Mouse (Mus musculus) CH12.LX (cell line): ENCODE data around the gene Sh3rf3. TPM values are rescaled to one million over a fixed set of nuclear protein-coding genes. Genes with fewer than 3 reads are reported as not detected.

Experiments
- DNase-seq: peaks from one replicate; pipeline ENCODE4 v3.0.0-alpha.2; 2013; ENCODE audit errors: extremely low read depth
- H3K27ac ChIP-seq: 2 replicates; pipeline ENCODE4 v1.5.1; 2012; ENCODE audit warnings: low read depth, mild to moderate bottlenecking, control low read depth, moderate library complexity; ENCODE audit not compliant: insufficient read depth
- H3K27me3 ChIP-seq: replicated peaks from 2 replicates; pipeline ENCODE3; 2012; ENCODE audit warnings: inconsistent platforms
- H3K36me3 ChIP-seq, 2 experiments: replicated peaks in 1 of 2; 2 replicates each; pipeline versions ENCODE3 to v1.6.1; 2012; ENCODE audit warnings: inconsistent platforms in 1 of 2, low read length in 1 of 2, mild to moderate bottlenecking in 1 of 2, mixed read lengths in 1 of 2, moderate library complexity in 1 of 2; ENCODE audit not compliant: control insufficient read depth in 1 of 2, insufficient read depth in 1 of 2
- H3K4me1 ChIP-seq, 2 experiments: 2 replicates each; pipeline ENCODE4 v1.6.1; 2012; ENCODE audit warnings: inconsistent platforms in 1 of 2, moderate library complexity in 1 of 2; ENCODE audit not compliant: insufficient read depth in 2 of 2, control insufficient read depth in 1 of 2
- H3K4me2 ChIP-seq: 2 replicates; pipeline ENCODE4 v1.6.1; 2012; ENCODE audit warnings: low read depth, mild to moderate bottlenecking, control low read depth; ENCODE audit not compliant: poor library complexity, insufficient read depth, severe bottlenecking
- H3K4me3 ChIP-seq, 3 experiments: fragments of 150-350 bp in 1 of 3; sonication (generic) in 1 of 3; replicated peaks in 1 of 3; 2 replicates each; pipeline versions ENCODE3 to v1.5.1; 2011 to 2012; ENCODE audit warnings: low read depth in 2 of 3, low read length in 2 of 3, mild to moderate bottlenecking in 2 of 3, moderate library complexity in 2 of 3, control low read depth in 1 of 3, improper control_type of control experiment in 1 of 3, inconsistent platforms in 1 of 3, mixed read lengths in 1 of 3; ENCODE audit not compliant: poor library complexity in 1 of 3
- H3K79me2 ChIP-seq: replicated peaks from 2 replicates; pipeline ENCODE4 v1.6.1; 2012; ENCODE audit warnings: mild to moderate bottlenecking, moderate library complexity; ENCODE audit not compliant: control insufficient read depth, poor library complexity, insufficient read depth, severe bottlenecking; ENCODE audit errors: extremely low read depth
- H3K9ac ChIP-seq: 2 replicates; pipeline ENCODE4 v1.6.1; 2012; ENCODE audit warnings: low read depth, mild to moderate bottlenecking, control low read depth, moderate library complexity; ENCODE audit not compliant: insufficient read depth
- H3K9me3 ChIP-seq: replicated peaks from 2 replicates; pipeline ENCODE3; 2012; ENCODE audit warnings: low read length, inconsistent platforms, mixed read lengths
- BHLHE40 ChIP-seq: IDR thresholded peaks from 2 replicates; pipeline ENCODE4 v1.6.1; 2011; ENCODE audit warnings: mild to moderate bottlenecking, low read depth, low read length, improper control_type of control experiment
- CHD1 ChIP-seq: IDR thresholded peaks from 2 replicates; pipeline ENCODE4 v1.6.1; 2012; ENCODE audit warnings: low read depth, low read length, improper control_type of control experiment, inconsistent platforms
- CHD2 ChIP-seq: IDR thresholded peaks from 2 replicates; pipeline ENCODE4 v1.6.1; 2011; ENCODE audit warnings: low read length, improper control_type of control experiment
- CTCF ChIP-seq, 2 experiments: IDR thresholded peaks in 1 of 2; conservative IDR thresholded peaks in 1 of 2; 2 replicates each; pipeline ENCODE4 v1.5.1; 2011 to 2012; ENCODE audit warnings: low read depth in 2 of 2, low read length in 2 of 2, improper control_type of control experiment in 1 of 2, inconsistent platforms in 1 of 2, mild to moderate bottlenecking in 1 of 2, moderate library complexity in 1 of 2
- E2F4 ChIP-seq: IDR thresholded peaks from 2 replicates; pipeline ENCODE4 v1.6.1; 2011; ENCODE audit warnings: low read depth, low read length, improper control_type of control experiment; ENCODE audit not compliant: insufficient replicate concordance
- EP300 ChIP-seq: IDR thresholded peaks from 2 replicates; pipeline ENCODE4 v1.6.1; 2011; ENCODE audit warnings: low read length, improper control_type of control experiment
- GABPA ChIP-seq: IDR thresholded peaks from 2 replicates; pipeline ENCODE4 v1.6.1; 2012; ENCODE audit warnings: low read depth, low read length, improper control_type of control experiment, inconsistent platforms; ENCODE audit not compliant: insufficient replicate concordance
- HCFC1 ChIP-seq: IDR thresholded peaks from 2 replicates; pipeline ENCODE4 v1.6.1; 2012; ENCODE audit warnings: low read depth, mild to moderate bottlenecking, inconsistent platforms, low read length, improper control_type of control experiment
- JUN ChIP-seq: IDR thresholded peaks from 2 replicates; pipeline ENCODE4 v1.6.1; 2011; ENCODE audit warnings: low read depth, mild to moderate bottlenecking, low read length, improper control_type of control experiment, moderate library complexity; ENCODE audit not compliant: insufficient read depth
- KAT2A ChIP-seq: IDR thresholded peaks from 2 replicates; pipeline ENCODE4 v1.6.1; 2012; ENCODE audit warnings: low read length, improper control_type of control experiment, inconsistent platforms; ENCODE audit not compliant: insufficient replicate concordance
- MAZ ChIP-seq: IDR thresholded peaks from 2 replicates; pipeline ENCODE4 v1.6.1; 2012; ENCODE audit warnings: low read depth, mild to moderate bottlenecking, inconsistent platforms, low read length, improper control_type of control experiment, moderate library complexity
- MEF2A ChIP-seq: IDR thresholded peaks from 2 replicates; pipeline ENCODE4 v1.6.1; 2014; ENCODE audit warnings: low read depth, mild to moderate bottlenecking, inconsistent platforms, low read length, improper control_type of control experiment, borderline replicate concordance
- MXI1 ChIP-seq: IDR thresholded peaks from 2 replicates; pipeline ENCODE4 v1.6.1; 2011; ENCODE audit warnings: mild to moderate bottlenecking, low read depth, low read length, improper control_type of control experiment
- MYC ChIP-seq: IDR thresholded peaks from 2 replicates; pipeline ENCODE4 v1.6.1; 2011; ENCODE audit warnings: low read depth, mild to moderate bottlenecking, improper control_type of control experiment, low read length
- NELFE ChIP-seq: IDR thresholded peaks from 2 replicates; pipeline ENCODE4 v1.6.1; 2011; ENCODE audit warnings: low read depth, low read length, improper control_type of control experiment
- NRF1 ChIP-seq: IDR thresholded peaks from 2 replicates; pipeline ENCODE4 v1.6.1; 2014; ENCODE audit warnings: low read depth, mild to moderate bottlenecking, inconsistent platforms, low read length, improper control_type of control experiment, moderate library complexity
- PAX5 ChIP-seq: IDR thresholded peaks from 2 replicates; pipeline ENCODE4 v1.6.1; 2012; ENCODE audit warnings: low read length, inconsistent platforms, mixed read lengths
- POLR2A ChIP-seq: IDR thresholded peaks from 2 replicates; pipeline ENCODE4 v1.6.1; 2011; ENCODE audit warnings: low read depth, mild to moderate bottlenecking, improper control_type of control experiment, low read length
- POLR2AphosphoS2 ChIP-seq: IDR thresholded peaks from 2 replicates; pipeline ENCODE4 v1.6.1; 2011; ENCODE audit warnings: low read depth, low read length, improper control_type of control experiment
- RAD21 ChIP-seq: IDR thresholded peaks from 2 replicates; pipeline ENCODE4 v1.6.1; 2011; ENCODE audit warnings: low read depth, mild to moderate bottlenecking, low read length, improper control_type of control experiment, moderate library complexity
- SIN3A ChIP-seq: IDR thresholded peaks from 2 replicates; pipeline ENCODE4 v1.6.1; 2012; ENCODE audit warnings: low read length, improper control_type of control experiment, inconsistent platforms
- SMC3 ChIP-seq: IDR thresholded peaks from 2 replicates; pipeline ENCODE4 v1.6.1; 2011; ENCODE audit warnings: low read depth, low read length, improper control_type of control experiment
- TCF12 ChIP-seq: IDR thresholded peaks from 2 replicates; pipeline ENCODE4 v1.6.1; 2014; ENCODE audit warnings: low read depth, mild to moderate bottlenecking, inconsistent platforms, low read length, improper control_type of control experiment
- UBTF ChIP-seq: IDR thresholded peaks from 2 replicates; pipeline ENCODE4 v1.6.1; 2012; ENCODE audit warnings: low read depth, mild to moderate bottlenecking, inconsistent platforms, low read length, improper control_type of control experiment, moderate library complexity
- USF1 ChIP-seq: IDR thresholded peaks from 2 replicates; pipeline ENCODE4 v1.6.1; 2014; ENCODE audit warnings: low read depth, mild to moderate bottlenecking, inconsistent platforms, low read length, improper control_type of control experiment
- ZC3H11A ChIP-seq: IDR thresholded peaks from 2 replicates; pipeline ENCODE4 v1.6.1; 2012; ENCODE audit warnings: low read depth, mild to moderate bottlenecking, inconsistent platforms, low read length, improper control_type of control experiment
- ZNF384 ChIP-seq: IDR thresholded peaks from 2 replicates; pipeline ENCODE4 v1.6.1; 2012; ENCODE audit warnings: low read depth, low read length, improper control_type of control experiment, inconsistent platforms
- dilution Hi-C: fragments of 300-500 bp; cut with MboI; formaldehyde crosslinking; loops from 2 replicates; pipeline ENCODE4 v1.14.3; 2020; ENCODE audit warnings: low sequenced_read_pairs; ENCODE audit not compliant: extremely low pct_unique_long_range_greater_than_20kb, extremely low pct_ligation_motif_present
- in situ Hi-C: fragments of 300-500 bp; cut with MboI; formaldehyde crosslinking; loops from 3 replicates; pipeline ENCODE4 v1.14.3; 2019; ENCODE audit warnings: low sequenced_read_pairs, low pct_ligation_motif_present, low pct_unique_long_range_greater_than_20kb, mixed read lengths
- polyA plus RNA-seq: library from polyadenylated mRNA; unstranded; fragments of >175 nt; gene quantifications from 2 replicates; pipeline ENCODE4 v1.2.1, GENCODE M21; 2012; ENCODE audit warnings: low read depth; ENCODE audit not compliant: insufficient read length
- total RNA-seq, 2 experiments: library from RNA; depleted of rRNA; stranded (reverse); fragments of 300-350 nt in 1 of 2; fragments of >200 nt in 1 of 2; gene quantifications; 2 replicates each; pipeline ENCODE4 v1.2.3; 2012 to 2014

Gene Sh3rf3
- total and polyA plus RNA-seq, 3 experiments = 0.13 to 0.64 TPM; not detected in 1

- H3K4me2 ChIP-seq = no peak overlapping the region
- no peak overlapping the region for H3K9ac ChIP-seq
- in situ Hi-C loops = no loop called here
- H3K4me3 ChIP-seq = no peak overlapping the region
- DNase-seq = no peak
- H3K9me3 ChIP-seq = no peaks in the 10 kb centered on the region
- H3K27me3 ChIP-seq = no peaks in the 10 kb centered on the region
- no peak overlapping the region for H3K27ac ChIP-seq
- TF ChIP-seq NRF1 = no peak
- no peak for TF ChIP-seq E2F4
- no peak for TF ChIP-seq CHD1
- TF ChIP-seq POLR2A = no peak
- no peak for TF ChIP-seq ZNF384
- TF ChIP-seq RAD21 = no peak
- TF ChIP-seq PAX5 = no peak
- no peak for TF ChIP-seq ZC3H11A
- no peak for TF ChIP-seq MYC
- TF ChIP-seq BHLHE40 = no peak
- no peak for TF ChIP-seq NELFE
- TF ChIP-seq HCFC1 = no peak
- TF ChIP-seq CHD2 = no peak
- TF ChIP-seq MAZ = no peak
- TF ChIP-seq USF1 = no peak
- TF ChIP-seq GABPA = no peak
- no peak for TF ChIP-seq SIN3A
- no peaks in the 10 kb centered on the region for H3K4me1 ChIP-seq
- H3K36me3 ChIP-seq = no peaks in the 10 kb centered on the region
- dilution Hi-C loops = no loop called here
- no peaks in the 10 kb centered on the region for H3K79me2 ChIP-seq
These were observed 102.4 kb downstream of the Sh3rf3 start for GRCm38 (mm10) chr10:58915301-58916245.

- Histone ChIP-seq H3K4me2 (no peak overlapping the region), H3K79me2 (no peaks in the 10 kb centered on the region), H3K27ac (no peak overlapping the region), H3K36me3 (no peaks in the 10 kb centered on the region), H3K4me3 (no peak overlapping the region), H3K9me3 (no peaks in the 10 kb centered on the region), H3K9ac (no peak overlapping the region), H3K4me1 (peaks cover 0 to 6% of the 10 kb centered on the region in 2 experiments; a peak in 1 of 4 replicates), H3K27me3 (peaks cover 8% of the 10 kb centered on the region)
- in situ Hi-C loops = no loop called here
- TF ChIP-seq RAD21 (no peak), MEF2A (no peak), MAZ (no peak), KAT2A (no peak), EP300 (no peak), POLR2AphosphoS2 (no peak), ZNF384 (no peak), JUN (no peak), MXI1 (no peak), CTCF (conservative IDR thresholded peaks at IDR 0.05 in 1 of 2, IDR thresholded peaks at IDR 0.05 in 1 of 2; ENCODE audit: low read depth in 2 of 2, low read length in 2 of 2) (no peak), MYC (no peak), ZC3H11A (no peak), BHLHE40 (no peak), UBTF (no peak), SMC3 (no peak), TCF12 (no peak)
- no peak for DNase-seq
- dilution Hi-C loops = no loop called here
These were observed 108.6 kb downstream of the Sh3rf3 start for GRCm38 (mm10) chr10:58921643-58922188.
